Mouse (Mus musculus): ENCODE results near the gene Ugt1a6b.

GRCm38 (mm10) chr1:88211812-88212211 is 108.8 kb downstream of the Ugt1a6b start, which contains the start of gene Ugt1a1:
- TF ChIP-seq CTCF (IDR thresholded peaks at IDR 0.05; ENCODE audit: extremely low read depth, insufficient read depth, insufficient read length, insufficient replicate concordance) (no peak), POLR2A (IDR thresholded peaks at IDR 0.05; ENCODE audit: low read depth, low read length) (no peak)

Measured in spleen, adult 2 months (tissue).